Mouse (Mus musculus): Measurements from ENCODE around the gene Zfhx3. TPM values are rescaled to one million over a fixed set of nuclear protein-coding genes. Genes with fewer than 3 reads are reported as not detected.
A peak's percentile ranks its signal among the peaks of the same experiment; 100 is the strongest.

The Zfhx3 gene
- total and polyA plus RNA-seq, 2 experiments from 2014 or later, result 9.6 to 13.8 TPM

- TF ChIP-seq CTCF (IDR thresholded peaks at IDR 0.05; ENCODE audit: low read depth), result no peak
- H3K4me2 ChIP-seq (ENCODE audit: low read depth), result no peak overlapping the region
- 17% methylated on average over 8 of the region's 8 CpGs for WGBS
- H3K9ac ChIP-seq, result no peak overlapping the region
- no peaks in the 10 kb centered on the region for H3K9me3 ChIP-seq (ENCODE audit: low read length)
- H3K4me1 ChIP-seq (ENCODE audit: insufficient read depth), result 0 out of 2 replicates have a peak, but pooled peaks cover 4% of the 10 kb centered on the region
- H3K27ac ChIP-seq (ENCODE audit: low read depth, low read length), result no peak overlapping the region
- DNase-seq, result no peak
- no peaks in the 10 kb centered on the region for H3K27me3 ChIP-seq (ENCODE audit: insufficient read depth, low read length)
- no peak overlapping the region for H3K4me3 ChIP-seq (ENCODE audit: low read depth, low read length)
- ATAC-seq, result no peak
- H3K36me3 ChIP-seq (ENCODE audit: insufficient read depth), result no peaks in the 10 kb centered on the region
Measured at GRCm38 (mm10) chr8:108450847-108451246, 508.4 kb downstream of the Zfhx3 start.

GRCm38 (mm10) chr8:108454561-108455311 is 512.3 kb downstream of the Zfhx3 start:
- no peak for TF ChIP-seq CTCF (IDR thresholded peaks at IDR 0.05; ENCODE audit: low read depth)
- Histone ChIP-seq H3K27me3 (ENCODE audit: insufficient read depth, low read length) (no peaks in the 10 kb centered on the region), H3K4me3 (ENCODE audit: low read depth, low read length) (no peak overlapping the region), H3K4me2 (ENCODE audit: low read depth) (no peak overlapping the region), H3K36me3 (ENCODE audit: insufficient read depth) (no peaks in the 10 kb centered on the region), H3K27ac (ENCODE audit: low read depth, low read length) (no peak overlapping the region), H3K4me1 (ENCODE audit: insufficient read depth) (0 out of 2 replicates have a peak, but pooled peaks cover 4% of the 10 kb centered on the region), H3K9ac (no peak overlapping the region), H3K9me3 (ENCODE audit: low read length) (peaks cover 20% of the 10 kb centered on the region; the same call in 1 of the 2 replicates)
- DNase-seq (peak; percentile 34), ATAC-seq (peak; percentile 58)
- WGBS, result 19% methylated on average over 18 of the region's 18 CpGs

- H3K27ac ChIP-seq (ENCODE audit: low read depth, low read length), result no peak overlapping the region
- no peaks in the 10 kb centered on the region for H3K9me3 ChIP-seq (ENCODE audit: low read length)
- H3K36me3 ChIP-seq (ENCODE audit: insufficient read depth), result no peaks in the 10 kb centered on the region
- H3K4me1 ChIP-seq (ENCODE audit: insufficient read depth), result no peaks in the 10 kb centered on the region
- no peak for TF ChIP-seq CTCF (IDR thresholded peaks at IDR 0.05; ENCODE audit: low read depth)
- no peak overlapping the region for H3K4me3 ChIP-seq (ENCODE audit: low read depth, low read length)
- WGBS, result 28% methylated on average over 6 of the region's 6 CpGs
- peaks cover 3% of the 10 kb centered on the region; the same call in 1 of the 2 replicates for H3K27me3 ChIP-seq (ENCODE audit: insufficient read depth, low read length)
- DNase-seq (peak; percentile 37), ATAC-seq (peak; percentile 78)
- no peak overlapping the region for H3K9ac ChIP-seq
- no peak overlapping the region for H3K4me2 ChIP-seq (ENCODE audit: low read depth)
Measured at GRCm38 (mm10) chr8:108466653-108467052, 524.2 kb downstream of the Zfhx3 start.

GRCm38 (mm10) chr8:108467172-108468035 is 525.0 kb downstream of the Zfhx3 start:
- no peak for ATAC-seq

GRCm38 (mm10) chr8:108470269-108470668 is 527.8 kb downstream of the Zfhx3 start:
- Histone ChIP-seq H3K36me3 (ENCODE audit: insufficient read depth) (no peaks in the 10 kb centered on the region), H3K9ac (no peak overlapping the region), H3K4me1 (ENCODE audit: insufficient read depth) (no peaks in the 10 kb centered on the region), H3K4me3 (ENCODE audit: low read depth, low read length) (no peak overlapping the region), H3K27ac (ENCODE audit: low read depth, low read length) (no peak overlapping the region), H3K4me2 (ENCODE audit: low read depth) (no peak overlapping the region), H3K9me3 (ENCODE audit: low read length) (no peaks in the 10 kb centered on the region), H3K27me3 (ENCODE audit: insufficient read depth, low read length) (peaks cover 3% of the 10 kb centered on the region; the same call in 1 of the 2 replicates)
- DNase-seq, result no peak
- no peak for ATAC-seq
- no peak for TF ChIP-seq CTCF (IDR thresholded peaks at IDR 0.05; ENCODE audit: low read depth)
- WGBS, result 93% methylated on average over 3 of the region's 3 CpGs

More at GRCm38 (mm10) chr8:108467172-108468035, 525.0 kb downstream of the Zfhx3 start:
- H3K27ac ChIP-seq (ENCODE audit: low read depth, low read length), result 0 out of 2 replicates have a peak overlapping the region, but pooled peaks have one; percentile 3
- no peak for DNase-seq
- no peak overlapping the region for H3K4me2 ChIP-seq (ENCODE audit: low read depth)
- no peak overlapping the region for H3K4me3 ChIP-seq (ENCODE audit: low read depth, low read length)
- H3K9me3 ChIP-seq (ENCODE audit: low read length), result no peaks in the 10 kb centered on the region
- H3K27me3 ChIP-seq (ENCODE audit: insufficient read depth, low read length), result peaks cover 3% of the 10 kb centered on the region; the same call in 1 of the 2 replicates
- WGBS, result 45% methylated on average over 19 of the region's 19 CpGs
- H3K36me3 ChIP-seq (ENCODE audit: insufficient read depth), result no peaks in the 10 kb centered on the region
- TF ChIP-seq CTCF (IDR thresholded peaks at IDR 0.05; ENCODE audit: low read depth), result no peak
- H3K4me1 ChIP-seq (ENCODE audit: insufficient read depth), result no peaks in the 10 kb centered on the region
- H3K9ac ChIP-seq, result no peak overlapping the region

GRCm38 (mm10) chr8:108474556-108474955 is 532.1 kb downstream of the Zfhx3 start:
- WGBS, result 69% methylated on average over 10 of the region's 10 CpGs
- Histone ChIP-seq H3K27me3 (ENCODE audit: insufficient read depth, low read length) (no peaks in the 10 kb centered on the region; the same call in 1 of the 2 replicates), H3K4me3 (ENCODE audit: low read depth, low read length) (no peak overlapping the region), H3K36me3 (ENCODE audit: insufficient read depth) (no peaks in the 10 kb centered on the region), H3K9ac (no peak overlapping the region), H3K9me3 (ENCODE audit: low read length) (no peaks in the 10 kb centered on the region), H3K27ac (ENCODE audit: low read depth, low read length) (no peak overlapping the region), H3K4me1 (ENCODE audit: insufficient read depth) (no peaks in the 10 kb centered on the region), H3K4me2 (ENCODE audit: low read depth) (no peak overlapping the region)
- DNase-seq (no peak), ATAC-seq (no peak)
- TF ChIP-seq CTCF (IDR thresholded peaks at IDR 0.05; ENCODE audit: low read depth), result no peak
